Mouse (Mus musculus) midbrain, postnatal 0 days (tissue): ENCODE measurements at regions not wholly inside any gene's neighbourhood (a gene's known extent, or its start where the extent isn't known, plus 50 kb on each side); places are given as distances from the start of the nearest gene placed in this dataset.

Source experiments
- ATAC-seq: fragments of 200-750 bp; cut with Nextera tagmentation; 2 replicates; pipeline ENCODE4 v1.8.0; 2017; ENCODE audit warnings: moderate number of reproducible peaks, mild to moderate bottlenecking, moderate TSS enrichment, moderate library complexity; ENCODE audit not compliant: low FRiP score
- DNase-seq: peaks from one replicate; pipeline ENCODE4 v3.0.0-alpha.2; 2015; ENCODE audit warnings: low spot score
- H3K27ac ChIP-seq: fragments of 300-500 bp; sonication (generic); 2 replicates; pipeline ENCODE4 v1.5.1; 2014; ENCODE audit warnings: low read depth, mild to moderate bottlenecking, low read length, mixed read lengths
- H3K27me3 ChIP-seq: fragments of 300-500 bp; sonication (generic); 2 replicates; pipeline ENCODE4 v1.6.1; 2014; ENCODE audit warnings: low read length, control low read depth, mixed read lengths; ENCODE audit not compliant: insufficient read depth
- H3K36me3 ChIP-seq: fragments of 300-500 bp; sonication (generic); 2 replicates; pipeline ENCODE4 v1.6.1; 2014; ENCODE audit warnings: low read length, control low read depth, mixed read lengths; ENCODE audit not compliant: insufficient read depth
- H3K4me1 ChIP-seq: fragments of 300-500 bp; sonication (generic); 2 replicates; pipeline ENCODE4 v1.6.1; 2014; ENCODE audit warnings: mild to moderate bottlenecking, control low read depth, antibody characterized with exemption, low read length, mixed read lengths; ENCODE audit not compliant: insufficient read depth
- H3K4me2 ChIP-seq: fragments of 300-500 bp; sonication (generic); 2 replicates; pipeline ENCODE4 v1.6.1; 2014; ENCODE audit warnings: low read depth, mild to moderate bottlenecking, low read length, mixed read lengths; ENCODE audit not compliant: poor library complexity, severe bottlenecking
- H3K4me3 ChIP-seq: fragments of 300-500 bp; sonication (generic); 2 replicates; pipeline ENCODE4 v1.5.1; 2014; ENCODE audit warnings: low read depth, mild to moderate bottlenecking, low read length, moderate library complexity
- H3K9ac ChIP-seq: fragments of 300-500 bp; sonication (generic); replicated peaks from 2 replicates; pipeline ENCODE4 v1.6.1; 2014; ENCODE audit warnings: mild to moderate bottlenecking, low read length, moderate library complexity, mixed read lengths; ENCODE audit not compliant: poor library complexity, severe bottlenecking
- H3K9me3 ChIP-seq: fragments of 300-500 bp; sonication (generic); 2 replicates; pipeline ENCODE4 v1.6.1; 2016; ENCODE audit warnings: low read length, control low read depth
- CTCF ChIP-seq: IDR thresholded peaks from 2 replicates; pipeline ENCODE4 v1.5.1; 2016; ENCODE audit warnings: antibody characterized with exemption, mild to moderate bottlenecking
- WGBS: fragments of 180-500 bp; shearing (Covaris S2); extraction: QIAGEN DNeasy Blood & Tissue Kit; methylation state at CpG from one replicate; pipeline ENCODE4 v1.1.7; 2014; 5-methylcytosine and 5-hydroxymethylcytosine counted together

- Histone ChIP-seq H3K36me3 (no peaks in the 10 kb centered on the region), H3K9ac (no peak overlapping the region), H3K27me3 (no peaks in the 10 kb centered on the region), H3K4me2 (no peak overlapping the region), H3K27ac (no peak overlapping the region), H3K4me3 (no peak overlapping the region), H3K9me3 (no peaks in the 10 kb centered on the region), H3K4me1 (no peaks in the 10 kb centered on the region)
- peak; percentile 38; the same call in 1 of the 2 replicates for TF ChIP-seq CTCF
- no peak for DNase-seq
- no peak for ATAC-seq
- 94% methylated on average over 6 of the region's 6 CpGs for WGBS
These were observed 214.4 kb upstream of the Chl1 start for GRCm38 (mm10) chr6:103296015-103296414.

GRCm38 (mm10) chr6:103306420-103307249, 203.8 kb upstream of the Chl1 start:
- DNase-seq = peak; percentile 91
- peaks cover 2% of the 10 kb centered on the region; the same call in 1 of the 2 replicates for H3K4me1 ChIP-seq
- peak; percentile 90 for TF ChIP-seq CTCF
- peak overlapping the region; percentile 59 for H3K27ac ChIP-seq
- H3K9ac ChIP-seq = no peak overlapping the region
- peak; percentile 75 for ATAC-seq
- WGBS = 29% methylated on average over 8 of the region's 8 CpGs
- H3K4me3 ChIP-seq = no peak overlapping the region
- no peaks in the 10 kb centered on the region for H3K9me3 ChIP-seq
- no peaks in the 10 kb centered on the region for H3K36me3 ChIP-seq
- no peaks in the 10 kb centered on the region for H3K27me3 ChIP-seq
- no peak overlapping the region for H3K4me2 ChIP-seq

GRCm38 (mm10) chr6:103307250-103307580, 203.2 kb upstream of the Chl1 start:
- Histone ChIP-seq H3K9ac (no peak overlapping the region), H3K27ac (peak overlapping the region; percentile 59), H3K4me3 (no peak overlapping the region), H3K36me3 (no peaks in the 10 kb centered on the region), H3K27me3 (no peaks in the 10 kb centered on the region), H3K9me3 (no peaks in the 10 kb centered on the region), H3K4me1 (peaks cover 2% of the 10 kb centered on the region; the same call in 1 of the 2 replicates), H3K4me2 (no peak overlapping the region)
- ATAC-seq (peak; percentile 67), DNase-seq (no peak)
- no peak for TF ChIP-seq CTCF
- WGBS = 11% methylated on average over 3 of the region's 3 CpGs

- H3K27ac ChIP-seq = no peak overlapping the region
- H3K9ac ChIP-seq = no peak overlapping the region
- H3K4me2 ChIP-seq = no peak overlapping the region
- WGBS = 50% methylated on average over 6 of the region's 6 CpGs
- no peak for DNase-seq
- ATAC-seq = no peak
- no peaks in the 10 kb centered on the region for H3K9me3 ChIP-seq
- TF ChIP-seq CTCF = no peak
- H3K27me3 ChIP-seq = no peaks in the 10 kb centered on the region
- H3K4me1 ChIP-seq = peaks cover 2% of the 10 kb centered on the region; the same call in 1 of the 2 replicates
- no peaks in the 10 kb centered on the region for H3K36me3 ChIP-seq
- no peak overlapping the region for H3K4me3 ChIP-seq
These were observed 198.2 kb upstream of the Chl1 start for GRCm38 (mm10) chr6:103312149-103312548.

- no peak for ATAC-seq
- peak; percentile 26; the same call in 1 of the 2 replicates for TF ChIP-seq CTCF
- Histone ChIP-seq H3K27ac (no peak overlapping the region), H3K4me3 (no peak overlapping the region), H3K36me3 (no peaks in the 10 kb centered on the region), H3K9me3 (no peaks in the 10 kb centered on the region), H3K4me1 (no peaks in the 10 kb centered on the region), H3K27me3 (no peaks in the 10 kb centered on the region), H3K4me2 (no peak overlapping the region), H3K9ac (no peak overlapping the region)
- no peak for DNase-seq
- 30% methylated on average over 5 of the region's 5 CpGs for WGBS
These were observed 197.5 kb upstream of the Chl1 start for GRCm38 (mm10) chr6:103312935-103313334.

GRCm38 (mm10) chr6:103318081-103318480, 192.3 kb upstream of the Chl1 start:
- H3K27me3 ChIP-seq = no peaks in the 10 kb centered on the region
- no peaks in the 10 kb centered on the region for H3K4me1 ChIP-seq
- ATAC-seq (no peak), DNase-seq (no peak)
- no peak overlapping the region for H3K27ac ChIP-seq
- 26% methylated on average over 6 of the region's 6 CpGs for WGBS
- TF ChIP-seq CTCF = no peak
- no peaks in the 10 kb centered on the region for H3K36me3 ChIP-seq
- H3K4me2 ChIP-seq = no peak overlapping the region
- H3K4me3 ChIP-seq = no peak overlapping the region
- no peak overlapping the region for H3K9ac ChIP-seq
- no peaks in the 10 kb centered on the region for H3K9me3 ChIP-seq
